Mouse (Mus musculus) central nervous system, embryonic 11.5 days (tissue): ENCODE measurements around the gene Svs1. TPM values are rescaled to one million over a fixed set of nuclear protein-coding genes. Genes with fewer than 3 reads are reported as not detected.

Experiments used
- polyA plus RNA-seq: library from polyadenylated mRNA; depleted of rRNA; stranded (reverse); fragments of >200 nt; gene quantifications from 2 replicates; pipeline ENCODE4 v1.2.3, GENCODE M21; 2012; rRNA removed

Svs1 gene
- polyA plus RNA-seq = not detected in 2 replicates

DNA sequence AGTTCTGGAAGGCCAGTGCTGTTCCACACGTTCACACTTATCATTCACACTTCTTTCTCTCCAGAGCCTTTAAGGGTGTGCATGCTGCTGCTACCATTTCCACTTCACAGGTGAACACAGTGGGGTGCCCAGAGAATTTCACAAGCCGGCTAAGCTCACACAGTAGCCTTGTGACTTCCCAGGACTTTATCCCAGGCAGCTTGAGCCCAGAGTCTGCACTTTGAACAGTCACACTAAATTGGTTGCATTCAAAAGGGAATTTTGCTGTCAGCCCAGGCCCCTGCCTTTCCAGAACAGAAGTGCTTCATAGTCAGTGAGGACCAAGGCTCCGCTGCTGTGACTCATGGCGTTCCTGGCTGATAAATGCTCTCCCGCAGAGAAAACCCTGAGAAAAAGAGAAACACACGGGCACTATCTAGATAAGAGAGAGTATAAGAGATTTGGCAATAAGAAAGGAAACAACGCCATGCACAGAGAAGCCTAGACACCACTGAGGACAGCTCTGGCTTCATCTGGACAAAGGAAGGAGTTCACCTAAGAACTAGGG, at the start of gene Svs1:
Gene Svs1, plus strand, starts transcription at position 418 of the 547 bp plus-strand sequence.

DNA sequence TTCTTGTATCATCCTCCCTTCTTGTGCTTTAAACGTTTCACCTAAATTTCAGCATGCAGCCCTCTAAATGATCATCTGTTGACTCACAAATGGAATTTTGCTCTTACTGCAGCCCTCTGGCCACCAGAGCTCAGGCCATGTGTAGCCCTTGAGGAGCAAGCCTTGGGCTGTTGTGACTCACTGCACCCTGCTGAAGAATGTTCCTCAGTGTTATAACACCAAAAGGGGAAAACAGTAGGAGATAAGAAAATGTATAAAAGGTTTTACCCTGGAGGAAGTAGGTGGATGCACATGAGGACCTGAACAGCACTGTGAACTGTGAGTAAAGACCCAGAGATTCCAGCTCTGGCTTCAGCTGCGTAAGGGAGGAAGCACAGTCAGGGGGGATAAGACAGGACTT, 12.0 kb upstream of the Svs1 start, which contains the start of gene Doxl2:
Gene Doxl2, plus strand, starts transcription at position 301 of the 400 bp plus-strand sequence.

DNA sequence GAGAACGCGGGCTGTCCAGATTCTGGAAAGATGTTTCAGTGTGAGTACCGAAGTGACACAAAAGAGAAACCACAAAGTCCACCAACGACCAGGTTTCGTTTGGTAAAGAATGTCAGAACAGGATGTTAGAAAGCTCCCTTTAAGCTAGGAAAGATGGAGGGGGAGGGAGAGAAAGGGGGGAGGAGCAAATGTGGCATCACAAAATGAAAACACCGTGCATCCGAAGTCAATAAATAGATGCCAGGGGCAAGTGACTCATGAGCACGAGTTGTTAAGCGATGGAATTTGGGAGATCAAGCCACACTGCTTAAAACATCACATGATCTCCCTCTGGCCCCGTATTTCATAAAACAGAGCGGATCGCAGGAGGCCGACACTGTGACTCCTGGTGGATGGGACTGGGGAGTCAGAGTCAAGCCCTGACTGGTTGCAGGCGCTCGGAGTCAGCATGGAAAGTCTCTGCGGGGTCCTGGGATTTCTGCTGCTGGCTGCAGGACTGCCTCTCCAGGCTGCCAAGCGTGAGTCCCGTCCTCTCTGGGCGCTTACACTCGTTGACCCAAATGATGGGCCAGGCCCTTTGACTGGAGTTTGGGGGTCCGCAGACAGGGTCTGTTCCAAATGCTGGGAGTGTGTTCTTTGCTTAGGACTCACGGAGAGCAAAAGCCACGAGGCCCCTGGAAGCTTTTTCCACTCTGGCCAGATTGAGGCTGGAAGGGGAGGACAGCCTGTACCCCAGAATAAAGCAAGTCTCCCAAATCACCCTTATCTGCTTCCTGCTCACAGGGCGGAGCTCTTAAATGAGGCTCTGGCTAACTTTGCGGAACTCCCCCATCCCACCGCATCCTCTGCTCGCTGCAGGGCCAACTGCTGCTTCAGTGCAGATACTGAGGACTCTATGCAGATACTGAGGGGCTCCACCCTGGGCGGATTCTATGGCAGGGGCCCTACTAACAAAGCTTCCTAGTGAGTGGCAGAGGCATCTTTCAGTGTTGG, 49.9 kb downstream of the Svs1 start, which contains the start of gene Gpnmb:
Gene Gpnmb, plus strand, starts transcription at position 272 of the 993 bp plus-strand sequence.

Other genes with a start within 250 kb of the Svs1 start
- 2.4 TPM in 2 replicates for gene Gimap1, start 247.8 kb upstream of the Svs1 start, polyA plus RNA-seq
- 0.83 and 1.3 TPM in 2 replicates for gene Gimap5, start 240.7 kb upstream of the Svs1 start, polyA plus RNA-seq
- gene Gimap3, start 216.0 kb upstream of the Svs1 start, polyA plus RNA-seq = 0.06 TPM in 1 of 2 replicates, not detected in the other
- gene Tmem176a, start 145.9 kb upstream of the Svs1 start, polyA plus RNA-seq = 17.0 and 25.2 TPM in 2 replicates
- gene Tmem176b, start 145.4 kb upstream of the Svs1 start, polyA plus RNA-seq = 47.0 and 85.5 TPM in 2 replicates
- gene Aoc1, start 114.0 kb upstream of the Svs1 start, polyA plus RNA-seq = not detected in 2 replicates
- not detected in 2 replicates for gene 1600015I10Rik, start 57.0 kb upstream of the Svs1 start, polyA plus RNA-seq
- not detected in 2 replicates for gene Doxl2, start 11.9 kb upstream of the Svs1 start, polyA plus RNA-seq
- 0.55 and 0.82 TPM in 2 replicates for gene Gpnmb, start 49.7 kb downstream of the Svs1 start, polyA plus RNA-seq
- gene Malsu1, start 86.9 kb downstream of the Svs1 start, polyA plus RNA-seq = 30.8 and 33.8 TPM in 2 replicates
- gene Igf2bp3, start 228.1 kb downstream of the Svs1 start, polyA plus RNA-seq = 56.0 and 61.3 TPM in 2 replicates